In the genomic region with DNA sequence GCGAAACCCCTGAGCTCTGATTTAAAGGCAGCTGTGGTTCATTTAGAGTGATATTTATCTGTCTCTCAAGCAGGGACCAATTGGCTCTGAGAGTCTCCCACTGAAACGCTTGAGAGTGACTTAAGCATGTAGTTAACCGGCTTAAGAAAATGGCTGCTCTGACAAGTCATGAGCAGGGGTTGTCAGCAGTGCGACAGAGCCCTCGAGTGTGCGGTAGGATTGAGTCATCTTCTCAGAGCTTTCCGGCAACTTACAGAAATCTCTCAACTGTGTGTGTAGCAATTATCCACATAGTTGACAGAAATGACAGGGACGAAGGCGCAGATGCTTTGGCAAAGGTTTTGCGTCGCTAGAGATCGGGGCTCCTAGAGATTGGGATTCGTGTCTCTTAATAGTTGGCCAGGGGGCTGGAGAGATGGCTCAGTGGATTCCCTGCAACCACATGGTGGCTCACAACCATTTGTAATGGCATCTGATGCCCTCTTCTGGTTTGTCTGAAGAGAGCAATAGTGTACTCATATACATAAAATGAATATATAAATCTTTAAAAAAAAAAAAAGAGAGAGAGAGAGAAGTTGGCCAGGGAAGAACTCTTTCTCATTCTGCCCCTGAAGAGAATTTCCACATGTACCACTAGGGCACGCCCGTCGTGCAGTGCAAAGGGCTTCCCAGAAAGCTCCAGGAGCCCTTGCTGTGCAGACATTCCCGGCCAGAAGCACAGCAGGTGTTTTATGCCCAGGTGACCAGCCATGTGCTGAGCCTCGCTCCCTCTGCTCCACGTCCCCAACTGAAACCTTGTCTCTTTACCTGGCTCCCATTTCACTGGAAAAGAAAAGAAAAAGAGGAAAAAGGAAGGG, we compare ENCODE assay signal across 13 mouse cellular contexts. TPM values are rescaled to one million over a fixed set of nuclear protein-coding genes. Genes with fewer than 3 reads are reported as not detected.
DNase-seq lines count a peak whose midpoint lies in the region; ATAC-seq and TF ChIP-seq lines count a peak whose summit lies in the region.
"Had no signal": no experiment of that assay in that cellular context is flagged by ENCODE, and none has a peak within 500 bp of the region (broad histone marks: within the 10 kb centered on the region; RNA-seq: fewer than 3 reads in every experiment).

No protein-coding gene starts in this region.

- no peak for TF ChIP-seq POLR2A in lung, adult 2 months (IDR thresholded peaks at IDR 0.05; ENCODE audit: borderline replicate concordance, extremely low read depth, low read depth, low read length)

- no peaks in the 10 kb centered on the region; the same call in 1 of the 2 replicates for H3K27me3 ChIP-seq in forebrain, embryonic 12.5 days
- no peaks in the 10 kb centered on the region for H3K27me3 ChIP-seq in forebrain, embryonic 11.5 days (ENCODE audit: control insufficient read depth, insufficient read depth, low read length)
- H3K27me3 ChIP-seq in forebrain, postnatal 0 days (ENCODE audit: insufficient read depth, low read length): no peaks in the 10 kb centered on the region

- no peak overlapping the region for H3K9ac ChIP-seq in forebrain, embryonic 12.5 days
- H3K9ac ChIP-seq in forebrain, embryonic 11.5 days (ENCODE audit: low read length): no peak overlapping the region
- no peak overlapping the region for H3K9ac ChIP-seq in forebrain, postnatal 0 days

- DNase-seq in forebrain, embryonic 11.5 days (ENCODE audit: low spot score): no peak
- DNase-seq in lung, postnatal 36 days: peak; percentile 35
- no peak for DNase-seq in lung, adult 2 months
- DNase-seq in forebrain, postnatal 0 days: peak; percentile 46
- DNase-seq in adrenal gland, postnatal 4 days (ENCODE audit: low spot score in 2 of 2): no peak
- no peak for DNase-seq in natural killer cell, adult 2 months (ENCODE audit: low spot score in 2 of 2)
- DNase-seq in frontal cortex, postnatal 14 days (ENCODE audit: low spot score in 2 of 2): no peak
- DNase-seq: cerebellum, adult 8-10 months; heart, postnatal 4 days; layer of hippocampus, adult 9-11 months had no signal

- H3K4me1 ChIP-seq in forebrain, embryonic 12.5 days: peaks cover 21% of the 10 kb centered on the region
- peaks cover 7% of the 10 kb centered on the region; the same call in 1 of the 2 replicates for H3K4me1 ChIP-seq in forebrain, embryonic 11.5 days (replicated peaks; ENCODE audit: control insufficient read depth, insufficient read depth, low read length)
- H3K4me1 ChIP-seq in lung, adult 2 months (ENCODE audit: control insufficient read depth, insufficient read depth, low read length): no peaks in the 10 kb centered on the region
- H3K4me1 ChIP-seq in forebrain, postnatal 0 days (ENCODE audit: insufficient read depth): peaks cover 8% of the 10 kb centered on the region; the same call in 1 of the 2 replicates

- H3K27ac ChIP-seq in forebrain, embryonic 12.5 days: 0 out of 2 replicates have a peak overlapping the region, but pooled peaks have one; percentile 25
- no peak overlapping the region for H3K27ac ChIP-seq in forebrain, embryonic 11.5 days (ENCODE audit: low read depth, low read length)
- H3K27ac ChIP-seq in forebrain, postnatal 0 days (ENCODE audit: low read depth, low read length): 0 out of 2 replicates have a peak overlapping the region, but pooled peaks have one; percentile 40

- no peaks in the 10 kb centered on the region for H3K9me3 ChIP-seq in forebrain, embryonic 12.5 days
- H3K9me3 ChIP-seq in forebrain, embryonic 11.5 days (ENCODE audit: control insufficient read depth, low read length): no peaks in the 10 kb centered on the region
- H3K9me3 ChIP-seq in forebrain, postnatal 0 days (ENCODE audit: low read length): no peaks in the 10 kb centered on the region

- peak overlapping the region; percentile 21; the same call in 1 of the 2 replicates for H3K4me2 ChIP-seq in forebrain, embryonic 12.5 days
- H3K4me2 ChIP-seq in forebrain, embryonic 11.5 days (ENCODE audit: low read depth, low read length, severe bottlenecking): no peak overlapping the region
- H3K4me2 ChIP-seq in forebrain, postnatal 0 days (ENCODE audit: low read depth): no peak overlapping the region

- ATAC-seq in forebrain, embryonic 12.5 days (ENCODE audit: low FRiP score): no peak
- no peak for ATAC-seq in forebrain, embryonic 11.5 days (replicated peaks; ENCODE audit: low FRiP score)
- peak; percentile 58 for ATAC-seq in forebrain, postnatal 0 days
- ATAC-seq: CD4-positive, CD25-positive, alpha-beta regulatory T cell, adult 4 months had no signal

- TF ChIP-seq CTCF in lung, adult 2 months (IDR thresholded peaks at IDR 0.05; ENCODE audit: insufficient read depth, low read length): no peak
- TF ChIP-seq CTCF in forebrain, postnatal 0 days (IDR thresholded peaks at IDR 0.05; ENCODE audit: low read depth): peak; percentile 55

- H3K36me3 ChIP-seq in forebrain, embryonic 12.5 days (replicated peaks): no peaks in the 10 kb centered on the region
- no peaks in the 10 kb centered on the region for H3K36me3 ChIP-seq in forebrain, embryonic 11.5 days (ENCODE audit: control insufficient read depth, insufficient read depth, low read length)
- no peaks in the 10 kb centered on the region for H3K36me3 ChIP-seq in forebrain, postnatal 0 days (ENCODE audit: insufficient read depth)

- 40% methylated on average over 19 of the region's 19 CpGs for WGBS in forebrain, embryonic 12.5 days
- WGBS in forebrain, embryonic 11.5 days: 45% methylated on average over 19 of the region's 19 CpGs
- 43% methylated on average over 19 of the region's 19 CpGs for WGBS in lung, adult 2 months
- WGBS in forebrain, postnatal 0 days: 31% methylated on average over 19 of the region's 19 CpGs

- H3K4me3 ChIP-seq in forebrain, embryonic 12.5 days (replicated peaks): no peak overlapping the region
- no peak overlapping the region for H3K4me3 ChIP-seq in forebrain, embryonic 11.5 days (ENCODE audit: low read depth, low read length)
- no peak overlapping the region for H3K4me3 ChIP-seq in lung, adult 2 months (replicated peaks; ENCODE audit: extremely low read depth, low read depth, low read length)
- H3K4me3 ChIP-seq in forebrain, postnatal 0 days (ENCODE audit: low read depth, low read length): no peak overlapping the region
- H3K4me3 ChIP-seq: erythroblast, embryonic 14.5 days had no signal

RNA-seq across cellular contexts. Expression of gene Slc37a1, which starts 4.5 kb away (rescaled TPM):
- 9.4 and 10.7 TPM in 2 replicates for polyA plus RNA-seq in forebrain, embryonic 12.5 days (2016; fragmentation: Nextera tagmentation; extraction: Ambion mirVana)
- polyA plus RNA-seq in forebrain, embryonic 11.5 days (2014; fragmentation: Nextera tagmentation; extraction: Ambion mirVana): 5.8 and 6.0 TPM in 2 replicates
- 51.1 and 54.3 TPM in 2 replicates for polyA plus RNA-seq in lung, adult 2 months (2012; rRNA removed)
- total RNA-seq in forebrain, postnatal 0 days (2014; rRNA removed): 10.0 and 15.3 TPM in 2 replicates
- 4.7 and 6.7 TPM in 2 replicates for polyA plus RNA-seq in forebrain, postnatal 0 days (2015; fragmentation: Nextera tagmentation; extraction: Ambion mirVana)
- 10 to 100 TPM; 14.2 to 14.9 TPM for total RNA-seq in adrenal gland, postnatal 4 days (2021)

RNA-seq across cellular contexts. Expression of gene Rsph1, which starts 4.9 kb away (rescaled TPM):
- 2.6 and 3.8 TPM in 2 replicates for polyA plus RNA-seq in forebrain, embryonic 12.5 days (2016; fragmentation: Nextera tagmentation; extraction: Ambion mirVana)
- 2.1 and 2.6 TPM in 2 replicates for polyA plus RNA-seq in forebrain, embryonic 11.5 days (2014; fragmentation: Nextera tagmentation; extraction: Ambion mirVana)
- polyA plus RNA-seq in lung, adult 2 months (2012; rRNA removed): 6.9 and 11.7 TPM in 2 replicates
- total RNA-seq in forebrain, postnatal 0 days (2014; rRNA removed): 2.8 and 6.0 TPM in 2 replicates
- 6.9 and 11.3 TPM in 2 replicates for polyA plus RNA-seq in forebrain, postnatal 0 days (2015; fragmentation: Nextera tagmentation; extraction: Ambion mirVana)
- total RNA-seq in adrenal gland, postnatal 4 days (2021): 1 to 10 TPM; 5.5 TPM
- polyA plus RNA-seq: erythroblast, embryonic 14.5 days had no signal

Comparison
In these comparisons a context has a peak if more than half of its experiments do, and no peak if none do; other contexts are left out.
1. DNase-seq: peak in lung, postnatal 36 days (single experiment) and forebrain, postnatal 0 days (single experiment); none in forebrain, embryonic 11.5 days (single experiment), lung, adult 2 months (single experiment), adrenal gland, postnatal 4 days (0 of 2), natural killer cell, adult 2 months (0 of 2) and frontal cortex, postnatal 14 days (0 of 2).